Mouse (Mus musculus) kidney, adult 2 months (tissue): Measurements from ENCODE around the gene Acbd3.

ENCODE experiments used
- CTCF ChIP-seq: fragments of 200-500 bp; conservative IDR thresholded peaks from 2 replicates; pipeline ENCODE4 v1.5.1; 2011; ENCODE audit warnings: low read depth, mild to moderate bottlenecking, control low read depth, low read length, moderate library complexity, mixed read lengths; ENCODE audit not compliant: insufficient read depth, insufficient read length
- POLR2A ChIP-seq: fragments of 200-500 bp; IDR thresholded peaks from one replicate; pipeline ENCODE4 v1.6.1; 2011; ENCODE audit warnings: low read depth, low read length, control low read depth

GRCm38 (mm10) chr1:180762180-180762579, 36.3 kb downstream of the Acbd3 start:
- no peak for TF ChIP-seq CTCF
- no peak for TF ChIP-seq POLR2A
